Mouse (Mus musculus) stomach, embryonic 16.5 days (tissue): ENCODE results near the gene Mgst2. TPM values are rescaled to one million over a fixed set of nuclear protein-coding genes. Genes with fewer than 3 reads are reported as not detected.

ENCODE experiments used
- ATAC-seq: fragments of 200-750 bp; cut with Nextera tagmentation; 2 replicates; pipeline ENCODE4 v1.8.0; 2017; ENCODE audit warnings: moderate number of reproducible peaks, moderate TSS enrichment; ENCODE audit not compliant: insufficient read depth, low FRiP score
- H3K27ac ChIP-seq: fragments of 300-500 bp; sonication (generic); 2 replicates; pipeline ENCODE4 v1.5.1; 2014; ENCODE audit warnings: low read length
- H3K27me3 ChIP-seq: fragments of 300-500 bp; sonication (generic); 2 replicates; pipeline ENCODE4 v1.6.1; 2014; ENCODE audit warnings: low read length, control low read depth, mixed read lengths; ENCODE audit not compliant: control insufficient read depth, insufficient read depth
- H3K36me3 ChIP-seq: fragments of 300-500 bp; sonication (generic); 2 replicates; pipeline ENCODE4 v1.6.1; 2014; ENCODE audit warnings: low read length; ENCODE audit not compliant: control insufficient read depth, insufficient read depth
- H3K4me1 ChIP-seq: fragments of 300-500 bp; sonication (generic); 2 replicates; pipeline ENCODE4 v1.6.1; 2014; ENCODE audit warnings: low read length, control low read depth, mixed read lengths; ENCODE audit not compliant: control insufficient read depth, insufficient read depth
- H3K4me2 ChIP-seq: fragments of 300-500 bp; sonication (generic); 2 replicates; pipeline ENCODE4 v1.6.1; 2014; ENCODE audit warnings: low read depth, low read length, mixed read lengths
- H3K4me3 ChIP-seq: fragments of 300-500 bp; sonication (generic); replicated peaks from 2 replicates; pipeline ENCODE4 v1.5.1; 2014; ENCODE audit warnings: mild to moderate bottlenecking, low read length
- H3K9ac ChIP-seq: fragments of 300-500 bp; sonication (generic); 2 replicates; pipeline ENCODE4 v1.6.1; 2014; ENCODE audit warnings: low read length
- H3K9me3 ChIP-seq: fragments of 300-500 bp; sonication (generic); replicated peaks from 2 replicates; pipeline ENCODE4 v1.6.1; 2016; ENCODE audit warnings: low read length, control low read depth; ENCODE audit not compliant: control insufficient read depth
- WGBS: fragments of 180-500 bp; shearing (Covaris S2); extraction: QIAGEN DNeasy Blood & Tissue Kit; methylation state at CpG from one replicate; pipeline ENCODE4 v1.1.7; 2014; 5-methylcytosine and 5-hydroxymethylcytosine counted together
- polyA plus RNA-seq: library from polyadenylated mRNA; unstranded; fragments of >200 nt; fragmentation: Nextera tagmentation; extraction: Ambion mirVana; gene quantifications from 2 replicates; pipeline ENCODE4 v1.2.1, GENCODE M21; 2015

The Mgst2 gene
- polyA plus RNA-seq, 1 experiment from 2014 or later, result 58.9 TPM

- H3K9me3 ChIP-seq, result no peaks in the 10 kb centered on the region
- no peak for ATAC-seq
- no peak overlapping the region for H3K27ac ChIP-seq
- WGBS, result 72% methylated on average over 14 of the region's 14 CpGs
- H3K4me2 ChIP-seq, result no peak overlapping the region
- no peaks in the 10 kb centered on the region for H3K36me3 ChIP-seq
- peaks cover 13% of the 10 kb centered on the region for H3K4me1 ChIP-seq
- no peak overlapping the region for H3K4me3 ChIP-seq
- no peak overlapping the region for H3K9ac ChIP-seq
- no peaks in the 10 kb centered on the region for H3K27me3 ChIP-seq
Measured at GRCm38 (mm10) chr3:51729109-51729918, 69.2 kb downstream of the Mgst2 start.

GRCm38 (mm10) chr3:51730662-51731061 is 70.5 kb downstream of the Mgst2 start:
- no peak overlapping the region for H3K9ac ChIP-seq
- no peaks in the 10 kb centered on the region for H3K36me3 ChIP-seq
- no peaks in the 10 kb centered on the region for H3K9me3 ChIP-seq
- no peaks in the 10 kb centered on the region for H3K27me3 ChIP-seq
- WGBS, result 81% methylated on average over 7 of the region's 7 CpGs
- ATAC-seq, result no peak
- H3K27ac ChIP-seq, result no peak overlapping the region
- no peak overlapping the region for H3K4me2 ChIP-seq
- peaks cover 13% of the 10 kb centered on the region for H3K4me1 ChIP-seq
- H3K4me3 ChIP-seq, result no peak overlapping the region

- WGBS, result 86% methylated on average over 16 of the region's 16 CpGs
- Histone ChIP-seq H3K36me3 (no peaks in the 10 kb centered on the region), H3K4me2 (no peak overlapping the region), H3K27me3 (no peaks in the 10 kb centered on the region), H3K4me1 (peaks cover 13% of the 10 kb centered on the region), H3K4me3 (no peak overlapping the region), H3K9me3 (no peaks in the 10 kb centered on the region), H3K27ac (no peak overlapping the region), H3K9ac (no peak overlapping the region)
- no peak for ATAC-seq
Measured at GRCm38 (mm10) chr3:51731949-51732636, 71.9 kb downstream of the Mgst2 start.

Other genes starting within 250 kb of the Mgst2 start
- gene Naa15, start 245.2 kb upstream of the Mgst2 start, polyA plus RNA-seq, result 25.3 and 28.9 TPM in 2 replicates
- 24.8 and 26.2 TPM in 2 replicates for gene Rab33b, start 176.4 kb upstream of the Mgst2 start, polyA plus RNA-seq
- 2.8 and 4.8 TPM in 2 replicates for gene Setd7, start 99.5 kb upstream of the Mgst2 start, polyA plus RNA-seq